ENCODE assay signal across 11 mouse cellular contexts in genomic region chr6:84892926-84893772, GRCm38 (mm10).
A peak's percentile ranks its signal among the peaks of the same experiment; 100 is the strongest.
DNase-seq lines count a peak whose midpoint lies in the region; ATAC-seq lines count a peak whose summit lies in the region.
"Had no signal": no experiment of that assay in that cellular context is flagged by ENCODE, and none has a peak within 500 bp of the region (broad histone marks: within the 10 kb centered on the region; RNA-seq: fewer than 3 reads in every experiment).

No protein-coding gene starts in this region.

- no peak overlapping the region for H3K27ac ChIP-seq in kidney, embryonic 16.5 days (ENCODE audit: low read length)
- H3K27ac ChIP-seq in kidney, embryonic 14.5 days (ENCODE audit: low read depth, low read length), result no peak overlapping the region

- H3K9me3 ChIP-seq in kidney, embryonic 16.5 days (ENCODE audit: low read length), result no peaks in the 10 kb centered on the region
- H3K9me3 ChIP-seq in kidney, embryonic 14.5 days (ENCODE audit: control insufficient read depth, low read length), result no peaks in the 10 kb centered on the region

- H3K36me3 ChIP-seq in kidney, embryonic 16.5 days (ENCODE audit: insufficient read depth, low read length), result no peaks in the 10 kb centered on the region
- no peaks in the 10 kb centered on the region for H3K36me3 ChIP-seq in kidney, embryonic 14.5 days (ENCODE audit: control insufficient read depth, insufficient read depth, low read length)

- peaks cover 10% of the 10 kb centered on the region for H3K4me1 ChIP-seq in kidney, embryonic 16.5 days (ENCODE audit: insufficient read depth, low read length)
- peaks cover 7% of the 10 kb centered on the region for H3K4me1 ChIP-seq in kidney, embryonic 14.5 days (ENCODE audit: control insufficient read depth, insufficient read depth, low read length)

- no peak for DNase-seq in frontal cortex, postnatal 14 days (ENCODE audit: low spot score in 2 of 2)
- peak; percentile 32 for DNase-seq in R1 (ENCODE audit: low read depth, low spot score)
- peak; percentile 12 for DNase-seq in lung, postnatal 10 days
- no peak for DNase-seq in urinary bladder, postnatal 4 days (ENCODE audit: low spot score in 2 of 2)
- no peak for DNase-seq in spleen, adult 12 weeks (ENCODE audit: low spot score)
- DNase-seq: gastrocnemius, postnatal 25 days had no signal

- WGBS in kidney, embryonic 16.5 days, result 13% methylated on average over 5 of the region's 5 CpGs
- WGBS in kidney, embryonic 14.5 days, result 32% methylated on average over 5 of the region's 5 CpGs

- H3K27me3 ChIP-seq in kidney, embryonic 16.5 days (ENCODE audit: insufficient read depth, low read length), result no peaks in the 10 kb centered on the region
- H3K27me3 ChIP-seq in kidney, embryonic 14.5 days (ENCODE audit: control insufficient read depth, insufficient read depth, low read length), result no peaks in the 10 kb centered on the region

- no peak overlapping the region for H3K4me2 ChIP-seq in kidney, embryonic 16.5 days (replicated peaks; ENCODE audit: low read depth, low read length)
- H3K4me2 ChIP-seq in kidney, embryonic 14.5 days (replicated peaks; ENCODE audit: low read depth, low read length), result no peak overlapping the region
- H3K4me2 ChIP-seq: liver, embryonic 11.5 days had no signal

- H3K9ac ChIP-seq in kidney, embryonic 16.5 days (replicated peaks; ENCODE audit: low read length), result no peak overlapping the region
- no peak overlapping the region for H3K9ac ChIP-seq in kidney, embryonic 14.5 days (ENCODE audit: low read depth, low read length)

- H3K4me3 ChIP-seq in kidney, embryonic 16.5 days (ENCODE audit: low read length), result no peak overlapping the region
- no peak overlapping the region for H3K4me3 ChIP-seq in kidney, embryonic 14.5 days (ENCODE audit: low read length)

- ATAC-seq in frontal cortex, adult (ENCODE audit: low TSS enrichment), result peak; percentile 91
- 0 out of 2 replicates have a peak, but pooled peaks have one; percentile 54 for ATAC-seq in kidney, embryonic 16.5 days (ENCODE audit: low FRiP score, low TSS enrichment)
- ATAC-seq in kidney, embryonic 14.5 days (ENCODE audit: low FRiP score, low TSS enrichment), result no peak
- ATAC-seq: CD4-positive, CD25-positive, alpha-beta regulatory T cell, adult 4 months had no signal

Comparison
In these comparisons a context has a peak if more than half of its experiments do, and no peak if none do; other contexts are left out.
1. DNase-seq: peak in R1 (single experiment) and lung, postnatal 10 days (single experiment); none in frontal cortex, postnatal 14 days (0 of 2), urinary bladder, postnatal 4 days (0 of 2) and spleen, adult 12 weeks (single experiment).